Comparison of ENCODE assay signal across 17 mouse cellular contexts in genomic region chr5:117302899-117303298, GRCm38 (mm10). TPM values are rescaled to one million over a fixed set of nuclear protein-coding genes. Genes with fewer than 3 reads are reported as not detected.
DNase-seq lines count a peak whose midpoint lies in the region; ATAC-seq and TF ChIP-seq lines count a peak whose summit lies in the region.
"Had no signal": no experiment of that assay in that cellular context is flagged by ENCODE, and none has a peak within 500 bp of the region (broad histone marks: within the 10 kb centered on the region; RNA-seq: fewer than 3 reads in every experiment).

No protein-coding gene starts in this region.

- no peaks in the 10 kb centered on the region for H3K27me3 ChIP-seq in embryonic facial prominence, embryonic 12.5 days
- H3K27me3 ChIP-seq in embryonic facial prominence, embryonic 10.5 days (replicated peaks; ENCODE audit: low read depth, poor library complexity, severe bottlenecking), result no peaks in the 10 kb centered on the region
- H3K27me3 ChIP-seq in kidney, embryonic 14.5 days (ENCODE audit: control insufficient read depth, insufficient read depth, low read length), result no peaks in the 10 kb centered on the region
- no peaks in the 10 kb centered on the region for H3K27me3 ChIP-seq in testis, adult 2 months (ENCODE audit: control insufficient read depth, insufficient read depth, low read length)
- H3K27me3 ChIP-seq in stomach, postnatal 0 days (ENCODE audit: control insufficient read depth, insufficient read depth, low read length), result no peaks in the 10 kb centered on the region
- no peaks in the 10 kb centered on the region for H3K27me3 ChIP-seq in forebrain, embryonic 13.5 days
- H3K27me3 ChIP-seq: forebrain, embryonic 12.5 days; hindbrain, embryonic 13.5 days had no signal

- no peak for DNase-seq in embryonic facial prominence, embryonic 10.5 days (ENCODE audit: low spot score)
- DNase-seq in kidney, postnatal 10 days, result peak; percentile 31
- DNase-seq in testis, postnatal 14 days (ENCODE audit: low spot score), result no peak
- no peak for DNase-seq in stomach, postnatal 0 days (ENCODE audit: low spot score)
- DNase-seq: cerebellum, postnatal 14 days; embryo, embryonic 11 days; heart, postnatal 10 days; layer of hippocampus, adult 9-11 months; retina, postnatal 1 day; thymus, postnatal 14 days had no signal

- TF ChIP-seq EP300 in stomach, postnatal 0 days (optimal IDR thresholded peaks at IDR 0.05), result no peak

- H3K27ac ChIP-seq in embryonic facial prominence, embryonic 12.5 days, result no peak overlapping the region
- H3K27ac ChIP-seq in embryonic facial prominence, embryonic 10.5 days (replicated peaks), result no peak overlapping the region
- no peak overlapping the region for H3K27ac ChIP-seq in kidney, embryonic 14.5 days (ENCODE audit: low read depth, low read length)
- H3K27ac ChIP-seq in testis, adult 2 months (ENCODE audit: control insufficient read depth, insufficient read depth, low read depth, low read length), result peak overlapping the region; percentile 85
- H3K27ac ChIP-seq in stomach, postnatal 0 days (replicated peaks), result no peak overlapping the region
- H3K27ac ChIP-seq in forebrain, embryonic 13.5 days, result no peak overlapping the region
- H3K27ac ChIP-seq: forebrain, embryonic 12.5 days; hindbrain, embryonic 13.5 days had no signal

- H3K9ac ChIP-seq in embryonic facial prominence, embryonic 12.5 days, result no peak overlapping the region
- H3K9ac ChIP-seq in kidney, embryonic 14.5 days (ENCODE audit: low read depth, low read length), result no peak overlapping the region
- H3K9ac ChIP-seq in stomach, postnatal 0 days (ENCODE audit: low read length), result no peak overlapping the region
- H3K9ac ChIP-seq in forebrain, embryonic 13.5 days, result no peak overlapping the region
- H3K9ac ChIP-seq: forebrain, embryonic 12.5 days; hindbrain, embryonic 13.5 days had no signal

- H3K4me2 ChIP-seq in embryonic facial prominence, embryonic 12.5 days (replicated peaks), result no peak overlapping the region
- H3K4me2 ChIP-seq in kidney, embryonic 14.5 days (replicated peaks; ENCODE audit: low read depth, low read length), result no peak overlapping the region
- no peak overlapping the region for H3K4me2 ChIP-seq in stomach, postnatal 0 days (replicated peaks; ENCODE audit: low read depth)
- H3K4me2 ChIP-seq in forebrain, embryonic 13.5 days, result no peak overlapping the region
- H3K4me2 ChIP-seq: forebrain, embryonic 12.5 days; hindbrain, embryonic 13.5 days had no signal

- no peaks in the 10 kb centered on the region for H3K4me1 ChIP-seq in embryonic facial prominence, embryonic 12.5 days
- no peaks in the 10 kb centered on the region for H3K4me1 ChIP-seq in embryonic facial prominence, embryonic 10.5 days
- no peaks in the 10 kb centered on the region for H3K4me1 ChIP-seq in kidney, embryonic 14.5 days (ENCODE audit: control insufficient read depth, insufficient read depth, low read length)
- peaks cover 12% of the 10 kb centered on the region for H3K4me1 ChIP-seq in testis, adult 2 months (ENCODE audit: control insufficient read depth, insufficient read depth, low read length)
- H3K4me1 ChIP-seq in stomach, postnatal 0 days (replicated peaks; ENCODE audit: control insufficient read depth, insufficient read depth), result no peaks in the 10 kb centered on the region
- H3K4me1 ChIP-seq in forebrain, embryonic 13.5 days, result no peaks in the 10 kb centered on the region
- H3K4me1 ChIP-seq: forebrain, embryonic 12.5 days had no signal

- H3K9me3 ChIP-seq in embryonic facial prominence, embryonic 12.5 days, result no peaks in the 10 kb centered on the region
- peaks cover 4% of the 10 kb centered on the region; the same call in 1 of the 2 replicates for H3K9me3 ChIP-seq in embryonic facial prominence, embryonic 10.5 days
- H3K9me3 ChIP-seq in kidney, embryonic 14.5 days (ENCODE audit: control insufficient read depth, low read length), result no peaks in the 10 kb centered on the region; the same call in 1 of the 2 replicates
- no peaks in the 10 kb centered on the region for H3K9me3 ChIP-seq in stomach, postnatal 0 days (ENCODE audit: control insufficient read depth, low read length)
- H3K9me3 ChIP-seq in forebrain, embryonic 13.5 days (replicated peaks), result no peaks in the 10 kb centered on the region
- H3K9me3 ChIP-seq: hindbrain, embryonic 13.5 days had no signal

- H3K4me3 ChIP-seq in embryonic facial prominence, embryonic 12.5 days, result no peak overlapping the region
- H3K4me3 ChIP-seq in embryonic facial prominence, embryonic 10.5 days, result no peak overlapping the region
- H3K4me3 ChIP-seq in kidney, embryonic 14.5 days (ENCODE audit: low read length), result no peak overlapping the region
- peak overlapping the region; percentile 42 for H3K4me3 ChIP-seq in testis, adult 2 months (ENCODE audit: control insufficient read depth, low read depth, low read length)
- no peak overlapping the region for H3K4me3 ChIP-seq in stomach, postnatal 0 days (ENCODE audit: low read depth, low read length)
- no peak overlapping the region for H3K4me3 ChIP-seq in forebrain, embryonic 13.5 days
- H3K4me3 ChIP-seq: forebrain, embryonic 12.5 days; hindbrain, embryonic 13.5 days had no signal

- peak; percentile 52; the same call in 1 of the 2 replicates for ATAC-seq in embryonic facial prominence, embryonic 12.5 days (ENCODE audit: insufficient number of reproducible peaks, insufficient read depth, low FRiP score, low TSS enrichment)
- ATAC-seq in kidney, embryonic 14.5 days (ENCODE audit: low FRiP score, low TSS enrichment), result no peak
- peak; percentile 18; the same call in 1 of the 2 replicates for ATAC-seq in stomach, postnatal 0 days (ENCODE audit: low FRiP score, low TSS enrichment)
- no peak for ATAC-seq in forebrain, embryonic 13.5 days
- ATAC-seq: midbrain, embryonic 16.5 days had no signal

- H3K36me3 ChIP-seq in embryonic facial prominence, embryonic 12.5 days, result no peaks in the 10 kb centered on the region
- no peaks in the 10 kb centered on the region for H3K36me3 ChIP-seq in embryonic facial prominence, embryonic 10.5 days (replicated peaks)
- no peaks in the 10 kb centered on the region for H3K36me3 ChIP-seq in kidney, embryonic 14.5 days (ENCODE audit: control insufficient read depth, insufficient read depth, low read length)
- no peaks in the 10 kb centered on the region for H3K36me3 ChIP-seq in testis, adult 2 months (ENCODE audit: control insufficient read depth, insufficient read depth, low read length)
- no peaks in the 10 kb centered on the region for H3K36me3 ChIP-seq in stomach, postnatal 0 days (ENCODE audit: control insufficient read depth, insufficient read depth, low read length)
- H3K36me3 ChIP-seq in forebrain, embryonic 13.5 days (ENCODE audit: poor library complexity, severe bottlenecking), result no peaks in the 10 kb centered on the region
- H3K36me3 ChIP-seq: forebrain, embryonic 12.5 days; hindbrain, embryonic 13.5 days had no signal

- no peak for TF ChIP-seq POLR2A in testis, adult 2 months (IDR thresholded peaks at IDR 0.05; ENCODE audit: control insufficient read depth, low read depth, low read length)

- TF ChIP-seq CTCF in testis, adult 2 months (IDR thresholded peaks at IDR 0.05; ENCODE audit: control insufficient read depth, insufficient read depth, insufficient replicate concordance, low read depth, low read length), result no peak
- TF ChIP-seq CTCF in stomach, postnatal 0 days (IDR thresholded peaks at IDR 0.05; ENCODE audit: low read depth), result no peak

- 68% methylated on average over 3 of the region's 3 CpGs for WGBS in embryonic facial prominence, embryonic 12.5 days
- WGBS in embryonic facial prominence, embryonic 10.5 days, result 70% methylated on average over 3 of the region's 3 CpGs
- WGBS in kidney, embryonic 14.5 days, result 64% methylated on average over 3 of the region's 3 CpGs
- 49% methylated on average over 3 of the region's 3 CpGs for WGBS in stomach, postnatal 0 days
- 69% methylated on average over 3 of the region's 3 CpGs for WGBS in forebrain, embryonic 13.5 days

RNA-seq across cellular contexts. Expression of gene Pebp1, which starts 15.5 kb away (rescaled TPM):
- polyA plus RNA-seq in embryonic facial prominence, embryonic 12.5 days (2016; fragmentation: Nextera tagmentation; extraction: Ambion mirVana), result 767 and 781 TPM in 2 replicates
- polyA plus RNA-seq in embryonic facial prominence, embryonic 10.5 days (2016; fragmentation: Nextera tagmentation; extraction: Ambion mirVana), result 895 and 919 TPM in 2 replicates
- 710 and 781 TPM in 2 replicates for polyA plus RNA-seq in kidney, embryonic 14.5 days (2014; fragmentation: Nextera tagmentation; extraction: Ambion mirVana)
- 3,275 and 4,574 TPM in 2 replicates for polyA plus RNA-seq in testis, adult 2 months (2012; rRNA removed)
- polyA plus RNA-seq in stomach, postnatal 0 days (2015; fragmentation: Nextera tagmentation; extraction: Ambion mirVana), result 394 and 400 TPM in 2 replicates
- polyA plus RNA-seq in forebrain, embryonic 13.5 days (2015; fragmentation: Nextera tagmentation; extraction: Ambion mirVana), result 1,080 and 1,130 TPM in 2 replicates

RNA-seq across cellular contexts. Expression of gene Vsig10, which starts 16.0 kb away (rescaled TPM):
- 5.4 and 6.7 TPM in 2 replicates for polyA plus RNA-seq in embryonic facial prominence, embryonic 12.5 days (2016; fragmentation: Nextera tagmentation; extraction: Ambion mirVana)
- polyA plus RNA-seq in embryonic facial prominence, embryonic 10.5 days (2016; fragmentation: Nextera tagmentation; extraction: Ambion mirVana), result 3.4 and 4.0 TPM in 2 replicates
- polyA plus RNA-seq in kidney, embryonic 14.5 days (2014; fragmentation: Nextera tagmentation; extraction: Ambion mirVana), result 7.4 and 9.0 TPM in 2 replicates
- 13.0 and 16.6 TPM in 2 replicates for polyA plus RNA-seq in testis, adult 2 months (2012; rRNA removed)
- 9.9 and 13.0 TPM in 2 replicates for polyA plus RNA-seq in stomach, postnatal 0 days (2015; fragmentation: Nextera tagmentation; extraction: Ambion mirVana)
- polyA plus RNA-seq in forebrain, embryonic 13.5 days (2015; fragmentation: Nextera tagmentation; extraction: Ambion mirVana), result 0.98 and 2.6 TPM in 2 replicates

RNA-seq across cellular contexts. Expression of gene Wsb2, which starts 54.2 kb away (rescaled TPM):
- polyA plus RNA-seq in embryonic facial prominence, embryonic 12.5 days (2016; fragmentation: Nextera tagmentation; extraction: Ambion mirVana), result 67.6 and 68.9 TPM in 2 replicates
- polyA plus RNA-seq in embryonic facial prominence, embryonic 10.5 days (2016; fragmentation: Nextera tagmentation; extraction: Ambion mirVana), result 42.0 and 47.3 TPM in 2 replicates
- 36.4 and 72.2 TPM in 2 replicates for polyA plus RNA-seq in kidney, embryonic 14.5 days (2014; fragmentation: Nextera tagmentation; extraction: Ambion mirVana)
- 48.8 and 56.3 TPM in 2 replicates for polyA plus RNA-seq in testis, adult 2 months (2012; rRNA removed)
- 50.0 and 50.3 TPM in 2 replicates for polyA plus RNA-seq in stomach, postnatal 0 days (2015; fragmentation: Nextera tagmentation; extraction: Ambion mirVana)
- 86.2 and 99.0 TPM in 2 replicates for polyA plus RNA-seq in forebrain, embryonic 13.5 days (2015; fragmentation: Nextera tagmentation; extraction: Ambion mirVana)

Comparison
In these comparisons a context has a peak if more than half of its experiments do, and no peak if none do; other contexts are left out.
1. ATAC-seq: peak in embryonic facial prominence, embryonic 12.5 days (single experiment) and stomach, postnatal 0 days (single experiment); none in kidney, embryonic 14.5 days (single experiment) and forebrain, embryonic 13.5 days (single experiment).